Mouse (Mus musculus) G1E (cell line): ENCODE results near the gene Scg3.
"Not testable (repeated sequence)": the region's sequence is repeated elsewhere in the genome, so short reads cannot be mapped to it uniquely, and the experiment has no call there.

Source experiments
- CTCF ChIP-seq: IDR thresholded peaks from 2 replicates; pipeline ENCODE4 v1.5.1; 2012; ENCODE audit warnings: low read depth, low read length, inconsistent platforms, mixed read lengths
- GATA1 ChIP-seq: IDR thresholded peaks from 2 replicates; pipeline ENCODE4 v1.6.1; 2012; ENCODE audit warnings: borderline replicate concordance, low read length, inconsistent platforms, mixed read lengths
- POLR2AphosphoS5 ChIP-seq: IDR thresholded peaks from 2 replicates; pipeline ENCODE4 v1.6.1; 2012; ENCODE audit warnings: low read depth, low read length, inconsistent platforms; ENCODE audit not compliant: insufficient replicate concordance
- TAL1 ChIP-seq: conservative IDR thresholded peaks from 2 replicates; pipeline ENCODE4 v1.6.1; 2012; ENCODE audit warnings: low read depth, low read length, inconsistent platforms, mixed read lengths

- not testable (repeated sequence) for TF ChIP-seq CTCF, TAL1, POLR2AphosphoS5, GATA1
These were observed 64.1 kb downstream of the Scg3 start for GRCm38 (mm10) chr9:75619761-75620160.
